Comparison of ENCODE assay signal across 7 mouse cellular contexts in genomic region chr16:4624481-4625110, GRCm38 (mm10). TPM values are rescaled to one million over a fixed set of nuclear protein-coding genes. Genes with fewer than 3 reads are reported as not detected.
A peak's percentile ranks its signal among the peaks of the same experiment; 100 is the strongest.
DNase-seq lines count a peak whose midpoint lies in the region; ATAC-seq lines count a peak whose summit lies in the region.

TSS of gene Pam16 (minus strand) at chr16:4624988.

- DNase-seq in adrenal gland, adult 18-20 months (ENCODE audit: low spot score in 2 of 2): peak; percentile 91 to 94
- peak; percentile 97 for DNase-seq in embryo, embryonic 11 days
- DNase-seq in gastrocnemius, postnatal 4 days (ENCODE audit: low spot score in 2 of 2): peak; percentile 86 to 93
- peak; percentile 90 to 92 for DNase-seq in left cerebral cortex, postnatal 36 days (ENCODE audit: low spot score in 2 of 2)
- DNase-seq in midbrain, embryonic 11.5 days (ENCODE audit: low spot score, missing footprints): peak; percentile 99
- DNase-seq in skeletal muscle tissue, adult 2 months (ENCODE audit: low read depth, low spot score): peak; percentile 92

- peak within 1 kb of the TSS; percentile 87 for H3K9ac ChIP-seq in intestine, embryonic 16.5 days (ENCODE audit: low read depth, low read length)
- peak within 1 kb of the TSS; percentile 85 for H3K9ac ChIP-seq in midbrain, embryonic 11.5 days (ENCODE audit: low read length)

- peak within 1 kb of the TSS; percentile 82 for H3K27ac ChIP-seq in intestine, embryonic 16.5 days (ENCODE audit: low read length)
- H3K27ac ChIP-seq in midbrain, embryonic 11.5 days (ENCODE audit: low read depth, low read length): peak within 1 kb of the TSS; percentile 75

- H3K4me1 ChIP-seq in intestine, embryonic 16.5 days (ENCODE audit: control insufficient read depth, insufficient read depth, low read length): peaks cover 12% of the 10 kb centered on the region
- peaks cover 6% of the 10 kb centered on the region; the same call in 1 of the 2 replicates for H3K4me1 ChIP-seq in midbrain, embryonic 11.5 days (ENCODE audit: control insufficient read depth, insufficient read depth, low read length)

- under 1% methylated on average over 56 of the region's 56 CpGs for WGBS in intestine, embryonic 16.5 days
- under 1% methylated on average over 56 of the region's 56 CpGs for WGBS in midbrain, embryonic 11.5 days

- H3K27me3 ChIP-seq in intestine, embryonic 16.5 days (replicated peaks; ENCODE audit: control insufficient read depth, insufficient read depth, low read length): no peaks in the 10 kb centered on the region
- H3K27me3 ChIP-seq in midbrain, embryonic 11.5 days (ENCODE audit: control insufficient read depth, insufficient read depth, low read length): no peaks in the 10 kb centered on the region

- peak; percentile 93 for ATAC-seq in intestine, embryonic 16.5 days
- peak; percentile 92 for ATAC-seq in midbrain, embryonic 11.5 days (ENCODE audit: low FRiP score)

- H3K36me3 ChIP-seq in intestine, embryonic 16.5 days (ENCODE audit: control insufficient read depth, insufficient read depth, low read length): 0 out of 2 replicates have a peak, but pooled peaks cover 3% of the 10 kb centered on the region
- no peaks in the 10 kb centered on the region for H3K36me3 ChIP-seq in midbrain, embryonic 11.5 days (ENCODE audit: control insufficient read depth, insufficient read depth, low read length)

- peak within 1 kb of the TSS; percentile 78 for H3K4me3 ChIP-seq in intestine, embryonic 16.5 days (ENCODE audit: low read length)
- peak within 1 kb of the TSS; percentile 79 for H3K4me3 ChIP-seq in midbrain, embryonic 11.5 days (ENCODE audit: low read depth, low read length)

- H3K4me2 ChIP-seq in intestine, embryonic 16.5 days (ENCODE audit: low read depth, low read length): peak within 1 kb of the TSS; percentile 81
- H3K4me2 ChIP-seq in midbrain, embryonic 11.5 days: peak within 1 kb of the TSS; percentile 64

- H3K9me3 ChIP-seq in intestine, embryonic 16.5 days (ENCODE audit: control insufficient read depth, low read length): no peaks in the 10 kb centered on the region
- H3K9me3 ChIP-seq in midbrain, embryonic 11.5 days (ENCODE audit: control insufficient read depth, low read length): no peaks in the 10 kb centered on the region

- intact Hi-C loops in left cerebral cortex, postnatal 36 days (cut with DNase I): no loop called here

RNA-seq across cellular contexts. Expression of gene Pam16, which starts in this region (rescaled TPM):
- total RNA-seq in adrenal gland, adult 18-20 months (2021): 100 to 1,000 TPM; 117 to 118 TPM
- 10 to 100 TPM; 77.1 TPM for total RNA-seq in gastrocnemius, postnatal 4 days (2021)
- 79.4 and 86.8 TPM in 2 replicates for polyA plus RNA-seq in intestine, embryonic 16.5 days (2015; fragmentation: Nextera tagmentation; extraction: Ambion mirVana)
- total RNA-seq in left cerebral cortex, postnatal 36 days (2021): 10 to 100 TPM; 75.3 to 86.0 TPM
- polyA plus RNA-seq in midbrain, embryonic 11.5 days (2014; fragmentation: Nextera tagmentation; extraction: Ambion mirVana): 97.1 and 99.1 TPM in 2 replicates

Comparison
In these comparisons a context has a peak if more than half of its experiments do, and no peak if none do; other contexts are left out.
1. Peak in every context shown above with its lines: DNase-seq, ATAC-seq, H3K4me3 ChIP-seq and H3K27ac ChIP-seq.